In genomic region chr10:86279579-86280168, GRCm38 (mm10) we compare ENCODE assay signal across 12 mouse cellular contexts.
"Had no signal": no experiment of that assay in that cellular context is flagged by ENCODE, and none has a peak within 500 bp of the region (broad histone marks: within the 10 kb centered on the region; RNA-seq: fewer than 3 reads in every experiment).

No protein-coding gene starts in this region.

- H3K9ac ChIP-seq: liver, embryonic 12.5 days; lung, embryonic 14.5 days; neural tube, embryonic 15.5 days had no signal

- H3K27ac ChIP-seq: liver, embryonic 12.5 days; midbrain, embryonic 10.5 days; neural tube, embryonic 15.5 days had no signal

- H3K9me3 ChIP-seq: liver, embryonic 12.5 days; midbrain, embryonic 10.5 days; neural tube, embryonic 15.5 days had no signal

- H3K4me3 ChIP-seq: liver, embryonic 12.5 days; midbrain, embryonic 10.5 days; myocyte; neural tube, embryonic 15.5 days had no signal

- H3K4me2 ChIP-seq: liver, embryonic 12.5 days; lung, embryonic 14.5 days; neural tube, embryonic 15.5 days had no signal

- H3K36me3 ChIP-seq: liver, embryonic 12.5 days; midbrain, embryonic 10.5 days; neural tube, embryonic 15.5 days had no signal

- H3K27me3 ChIP-seq: liver, embryonic 12.5 days; neural tube, embryonic 15.5 days had no signal

- DNase-seq: kidney, adult 8-10 months; kidney, postnatal 25 days; lung, embryonic 14.5 days; lung, postnatal 10 days; lung, postnatal 4 days; midbrain, embryonic 14.5 days; retina, postnatal 1 day; thymus, postnatal 4 days had no signal

- ATAC-seq: liver, embryonic 12.5 days had no signal

- H3K4me1 ChIP-seq: liver, embryonic 12.5 days; midbrain, embryonic 10.5 days; neural tube, embryonic 15.5 days had no signal
